Mouse (Mus musculus) T-helper 17 cell (primary cell): Measurements from ENCODE around the gene Rad52.

Source experiments
- in situ Hi-C, 2 experiments: fragments of 300-600 bp; cut with MboI, MseI; formaldehyde crosslinking; loops; 1 replicate in 1 of 2; 2 replicates in 1 of 2; pipeline ENCODE4 v1.15.1; 2025; ENCODE audit warnings: high pct_unique_total_duplicates in 2 of 2

The Rad52 gene

DNA sequence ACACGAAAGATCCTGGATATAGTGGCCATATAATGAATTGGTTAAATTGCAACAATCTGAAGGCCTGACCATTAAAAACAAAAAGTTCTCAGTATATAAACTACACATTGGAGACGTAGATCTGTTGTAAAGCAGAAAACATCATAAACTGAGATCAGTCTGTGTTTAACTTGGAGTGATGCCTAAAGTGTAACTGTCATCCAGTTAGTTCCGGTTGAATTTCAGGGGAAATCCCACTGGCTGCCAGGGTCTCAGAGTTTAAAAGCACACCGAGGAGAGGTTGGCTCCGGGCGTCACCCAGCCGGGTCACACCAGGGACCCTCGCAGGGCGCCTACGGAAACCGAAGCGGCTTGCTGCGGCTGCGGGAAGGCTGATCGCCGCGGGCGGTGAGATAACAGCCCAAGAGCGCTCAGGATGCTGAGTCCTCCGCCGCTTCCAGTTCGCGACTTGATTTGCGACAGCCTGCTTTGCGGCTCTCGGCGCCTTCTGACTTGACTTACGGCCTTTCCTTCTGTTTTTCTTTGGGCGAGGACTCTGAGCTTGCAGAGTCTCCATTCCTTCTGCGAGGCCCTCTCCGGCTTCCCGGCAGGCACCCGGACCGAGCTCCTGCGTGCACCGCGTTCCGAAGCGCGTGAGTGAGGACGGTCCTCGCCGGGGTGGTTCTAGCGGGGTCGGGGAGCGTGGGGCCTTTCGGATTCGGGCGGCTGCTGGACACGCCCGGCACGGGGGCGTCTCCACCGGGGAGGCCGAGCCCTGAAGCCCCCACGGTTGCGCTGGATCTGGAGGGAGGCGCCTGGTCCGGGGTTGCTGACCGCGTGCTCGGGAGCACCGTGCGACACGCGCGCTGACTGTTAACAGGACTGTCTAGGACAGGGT, at the start of gene Rad52:
Gene Rad52, plus strand, starts transcription at position 495 of the 877 bp plus-strand sequence.
- in situ Hi-C loops: loop anchor here in 1 of 2 experiments (5.0 kb wide), 1 partner anchor 420 kb away; no protein-coding TSS in a partner anchor

DNA sequence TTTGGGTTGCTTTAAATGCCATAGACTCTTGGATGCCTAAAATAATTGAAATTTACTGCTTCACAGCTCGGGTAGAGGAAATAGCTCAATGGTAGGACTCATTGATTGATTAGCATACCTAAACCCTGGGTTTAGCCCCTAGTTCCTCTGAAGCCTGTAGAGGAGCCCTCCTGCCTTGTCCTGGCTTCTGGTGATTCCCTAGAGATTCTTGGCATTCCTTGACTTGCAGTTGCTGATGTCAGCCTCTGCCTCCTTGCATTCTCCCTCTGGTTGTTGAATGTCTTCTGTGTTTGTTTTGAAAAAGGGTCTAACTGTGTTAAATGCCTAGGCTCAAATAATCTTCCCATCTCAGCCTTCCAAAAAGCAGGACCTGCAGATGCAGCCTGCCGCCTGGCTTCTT, 48.3 kb upstream of the Rad52 start:
- in situ Hi-C loops: no loop called here

DNA sequence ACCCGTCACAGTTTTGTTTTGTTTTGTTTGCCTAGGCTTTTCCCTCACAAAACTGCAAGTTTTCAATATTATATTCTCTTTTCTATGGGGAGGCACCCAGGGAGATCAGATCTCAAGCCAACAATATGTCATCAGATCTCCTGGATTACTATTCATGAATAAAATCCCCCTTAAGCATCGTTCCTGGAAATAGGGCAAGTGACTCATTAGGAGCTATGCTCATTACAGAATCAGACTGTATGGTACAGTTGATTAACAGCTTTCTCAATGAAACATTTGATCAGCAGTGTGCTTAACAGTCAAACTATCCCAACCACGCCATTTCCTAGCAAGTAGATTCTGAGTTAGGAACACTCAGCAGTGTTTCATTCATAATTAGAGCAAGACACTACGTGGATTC, 47.0 kb upstream of the Rad52 start:
- in situ Hi-C loops: no loop called here

DNA sequence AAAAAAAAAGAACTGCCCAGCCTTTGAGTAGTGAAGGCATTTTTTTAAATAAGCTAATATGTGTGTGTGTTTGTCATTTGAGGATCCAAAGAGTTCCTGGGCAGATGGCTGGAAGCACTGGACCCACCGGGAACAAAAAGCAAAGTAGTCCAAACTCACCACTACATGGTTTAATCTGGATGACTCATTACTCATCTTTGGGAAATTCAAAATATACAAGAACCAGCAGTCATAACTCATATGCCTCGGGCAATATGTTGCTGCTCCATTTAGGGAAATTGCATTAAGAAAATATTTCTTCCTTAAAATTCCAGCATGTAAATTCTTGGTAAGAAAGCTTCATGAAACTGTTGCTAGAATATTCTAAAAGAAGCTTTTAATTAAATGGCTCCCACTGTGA, 42.3 kb upstream of the Rad52 start:
- in situ Hi-C loops: loop anchor here in 1 of 2 experiments (5.0 kb wide), 1 partner anchor 37 kb away; no protein-coding TSS in a partner anchor

GRCm38 (mm10) chr6:119861519-119861918, 41.0 kb upstream of the Rad52 start:
- in situ Hi-C loops: loop anchor here in 1 of 2 experiments (5.0 kb wide), 1 partner anchor 36 kb away; no protein-coding TSS in a partner anchor

DNA sequence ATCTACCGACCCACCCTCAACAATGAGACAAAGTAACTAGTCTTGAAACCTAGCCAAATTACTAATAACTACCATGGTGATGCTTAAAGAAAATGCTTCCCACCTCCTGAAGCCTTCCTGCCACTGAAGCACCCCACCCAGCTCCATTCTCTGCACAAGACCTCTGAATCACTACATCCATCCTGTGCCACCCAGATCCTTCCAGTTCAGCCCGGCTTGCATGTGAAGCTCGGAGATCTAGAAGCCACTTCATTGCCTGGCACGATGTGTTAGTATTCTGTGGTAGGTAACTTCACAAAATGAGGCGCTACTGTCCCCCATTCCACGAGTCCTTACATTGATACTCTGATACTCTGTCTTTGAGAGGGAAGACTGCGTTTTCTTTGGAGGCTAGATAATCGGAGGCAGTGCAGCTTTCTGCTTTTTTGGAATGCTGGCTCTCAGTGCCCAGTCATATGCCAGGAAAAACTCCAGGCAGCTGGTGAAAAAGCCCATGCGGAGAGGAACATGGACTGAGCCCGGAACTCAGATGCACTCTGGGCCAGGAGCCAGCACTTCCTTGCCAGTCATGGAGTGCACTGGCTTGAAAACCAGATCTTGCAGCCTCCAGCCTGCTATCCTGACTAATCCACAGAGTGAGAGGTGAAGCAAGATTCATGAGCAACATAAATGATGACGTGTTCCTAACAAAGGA, 38.0 kb upstream of the Rad52 start:
- in situ Hi-C loops: loop anchor here in 1 of 2 experiments (5.0 kb wide), 1 partner anchor 33 kb away; no protein-coding TSS in a partner anchor

DNA sequence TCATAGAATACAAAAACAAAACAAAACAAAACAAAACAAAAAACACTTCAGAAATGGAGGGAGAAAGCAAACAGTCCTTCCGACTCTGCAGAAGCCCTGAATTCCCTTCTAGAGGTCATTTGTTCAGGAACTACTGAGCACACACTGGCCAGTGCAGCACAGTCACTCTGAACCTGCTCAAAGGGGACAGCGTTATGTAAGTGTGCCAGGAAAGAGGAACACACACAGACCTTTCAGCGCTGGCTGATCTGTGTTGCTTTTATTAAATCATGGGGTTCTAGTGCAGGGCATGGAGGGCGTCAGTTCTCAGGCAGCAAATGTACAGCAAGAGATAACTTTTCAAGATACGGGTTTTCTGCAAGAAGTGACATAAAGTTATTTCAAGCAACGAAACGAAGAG, 19.3 kb upstream of the Rad52 start:
- in situ Hi-C loops: no loop called here

DNA sequence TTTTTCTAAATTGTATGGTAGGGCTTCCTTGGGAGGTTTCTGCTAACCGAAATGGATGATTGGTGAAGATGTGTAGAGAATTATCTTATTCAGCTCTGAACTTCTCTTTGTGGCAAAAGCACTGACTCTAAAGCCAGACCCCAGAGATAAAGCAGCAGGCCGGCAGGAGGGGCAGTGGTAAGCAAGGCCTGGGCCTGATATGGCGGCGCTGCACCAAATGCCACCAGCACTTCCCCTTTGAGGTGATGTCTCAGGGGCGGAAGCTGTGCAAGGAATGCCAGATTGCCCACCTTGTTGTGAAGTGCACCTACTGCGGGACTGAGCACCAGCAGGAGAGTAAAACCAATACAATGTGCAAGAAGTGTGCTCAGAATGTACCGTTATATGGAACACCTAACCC, 9.8 kb upstream of the Rad52 start:
- in situ Hi-C loops: no loop called here

- in situ Hi-C loops: loop anchor here in 1 of 2 experiments (5.0 kb wide), 1 partner anchor 421 kb away; no protein-coding TSS in a partner anchor
These were observed 737 bp downstream of the Rad52 start for GRCm38 (mm10) chr6:119903081-119903789.

GRCm38 (mm10) chr6:119905461-119905860, 3.0 kb downstream of the Rad52 start:
- in situ Hi-C loops: no loop called here

DNA sequence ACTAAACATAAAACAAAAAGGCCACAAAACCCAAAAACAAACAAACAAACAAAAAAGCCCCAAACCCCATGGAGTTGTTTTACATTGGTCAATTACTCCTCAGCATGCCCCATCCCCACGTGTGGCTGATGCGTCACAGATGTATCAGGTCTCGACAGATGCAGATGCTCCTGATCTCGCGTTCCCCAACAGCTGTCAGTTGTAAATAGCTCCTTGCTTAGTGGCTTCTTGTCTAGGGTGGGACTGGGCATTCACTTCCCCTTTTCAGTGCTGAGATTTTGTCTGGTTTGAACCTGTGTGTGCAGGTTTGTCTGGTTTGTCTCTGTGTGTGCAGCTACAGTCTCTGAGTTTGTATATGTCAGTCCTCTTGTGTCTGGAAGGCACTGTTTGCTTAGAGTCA, 9.5 kb downstream of the Rad52 start:
- in situ Hi-C loops: no loop called here

GRCm38 (mm10) chr6:119915710-119916109, 13.2 kb downstream of the Rad52 start:
- in situ Hi-C loops: loop anchor here (5.0 kb wide), 3 partner anchors 123 to 418 kb away; no protein-coding TSS in a partner anchor

DNA sequence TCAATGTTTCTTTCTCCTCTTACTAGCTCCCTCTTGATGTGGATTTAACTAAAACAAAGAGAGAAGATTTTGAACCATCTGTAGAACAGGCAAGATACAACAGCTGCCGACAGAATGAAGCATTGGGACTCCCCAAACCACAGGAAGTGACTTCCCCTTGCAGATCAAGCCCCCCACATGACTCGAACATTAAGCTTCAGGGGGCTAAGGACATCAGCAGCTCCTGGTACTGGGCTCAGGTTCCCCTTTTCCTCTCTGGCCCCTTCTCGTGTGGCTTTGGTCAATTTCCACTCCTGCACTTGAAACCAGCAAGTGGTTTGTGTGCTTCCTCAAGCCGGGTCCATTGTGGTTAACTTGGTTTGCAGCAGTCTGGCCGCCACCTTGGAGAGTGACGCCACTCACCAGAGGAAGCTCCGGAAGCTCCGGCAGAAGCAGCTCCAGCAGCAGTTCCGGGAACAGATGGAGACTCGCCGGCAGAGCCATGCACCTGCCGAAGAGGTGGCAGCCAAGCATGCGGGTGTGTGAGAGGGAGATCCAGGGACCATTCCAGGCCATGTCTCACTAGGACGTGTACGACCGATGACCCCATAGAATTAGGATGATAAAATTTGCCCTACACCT, 16.2 kb downstream of the Rad52 start:
- in situ Hi-C loops: loop anchor here (5.0 kb wide), 3 partner anchors 126 to 421 kb away; no protein-coding TSS in a partner anchor

DNA sequence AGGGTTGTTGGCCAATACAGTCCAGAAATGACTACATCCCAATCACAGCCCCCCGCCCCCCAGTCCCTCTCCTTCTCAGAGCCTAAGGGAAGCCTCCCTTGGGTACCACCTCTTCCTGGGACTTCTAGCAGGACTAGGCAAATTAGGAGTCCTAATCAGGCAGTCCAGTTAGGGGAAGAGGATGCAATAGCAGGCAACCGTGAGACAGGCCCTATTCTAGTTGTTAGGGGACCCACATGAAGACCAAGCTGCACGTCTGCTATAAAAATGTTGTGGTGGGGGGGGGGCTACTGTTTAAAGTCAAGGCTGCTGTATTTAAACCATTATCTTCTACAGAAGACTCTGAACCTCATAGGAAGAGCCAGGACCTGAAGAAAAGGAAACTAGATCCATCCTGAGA, 19.6 kb downstream of the Rad52 start:
- in situ Hi-C loops: no loop called here

DNA sequence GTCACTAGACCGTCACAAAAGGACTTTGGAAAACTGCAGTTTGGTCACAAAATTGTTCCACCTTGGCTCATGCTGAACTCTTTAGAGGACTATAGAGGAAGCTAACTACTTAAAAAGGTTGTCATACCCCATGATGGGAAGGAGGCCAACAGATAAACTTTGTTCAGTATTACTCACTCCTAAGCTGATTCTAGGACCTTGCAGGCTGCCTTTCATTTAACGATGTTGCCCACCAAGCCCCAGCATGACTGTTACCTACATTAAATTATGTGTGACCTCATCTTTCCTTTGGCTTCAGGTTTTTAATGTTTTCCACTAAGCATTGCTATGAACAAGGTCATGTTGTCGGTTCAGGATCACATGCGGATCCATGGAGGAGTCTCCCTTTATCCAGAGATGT, 20.0 kb downstream of the Rad52 start:
- in situ Hi-C loops: no loop called here

GRCm38 (mm10) chr6:119924235-119925005, 21.9 kb downstream of the Rad52 start:
- in situ Hi-C loops: no loop called here
